21 mouse cellular contexts compared by ENCODE assay signal in the genomic region with DNA sequence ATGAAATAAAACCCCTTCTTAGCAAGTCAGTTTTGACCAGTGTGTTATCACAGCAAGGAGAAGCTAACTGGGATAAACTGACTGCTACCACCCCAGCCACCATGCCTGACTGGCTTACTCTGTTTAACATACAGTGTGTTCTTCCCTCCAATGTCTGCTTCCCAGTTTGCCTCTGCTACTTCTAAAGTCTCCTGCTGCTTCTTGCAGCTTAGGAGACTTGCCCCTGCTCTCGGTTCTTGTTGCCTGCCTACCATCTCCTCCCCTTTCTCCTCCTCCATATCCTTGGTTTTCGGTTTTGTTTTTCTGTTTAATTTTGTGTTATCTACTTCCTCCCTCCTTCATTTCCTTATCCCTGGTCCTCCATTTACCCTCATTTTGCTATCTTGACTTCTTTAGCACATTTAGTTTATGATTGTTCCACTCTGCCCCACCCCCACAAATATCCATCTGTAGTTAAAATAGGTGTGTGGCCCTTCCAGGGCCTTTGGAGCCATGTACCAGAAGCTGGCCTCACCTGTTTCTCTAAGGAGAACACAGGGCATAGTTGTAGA.
DNase-seq lines count a peak whose midpoint lies in the region; ATAC-seq and TF ChIP-seq lines count a peak whose summit lies in the region.
"Had no signal": no experiment of that assay in that cellular context is flagged by ENCODE, and none has a peak within 500 bp of the region (broad histone marks: within the 10 kb centered on the region; RNA-seq: fewer than 3 reads in every experiment).

No protein-coding gene starts in this region.

- no peaks in the 10 kb centered on the region for H3K27me3 ChIP-seq in heart, embryonic 10.5 days (ENCODE audit: insufficient read depth, poor library complexity, severe bottlenecking)
- H3K27me3 ChIP-seq in liver, embryonic 11.5 days (replicated peaks; ENCODE audit: control insufficient read depth, insufficient read depth, low read length): no peaks in the 10 kb centered on the region
- H3K27me3 ChIP-seq in heart, embryonic 16.5 days (ENCODE audit: control insufficient read depth, insufficient read depth, low read length): no peaks in the 10 kb centered on the region
- no peaks in the 10 kb centered on the region for H3K27me3 ChIP-seq in small intestine, adult 2 months (ENCODE audit: control insufficient read depth, insufficient read depth, low read length)
- H3K27me3 ChIP-seq in forebrain, embryonic 14.5 days (replicated peaks; ENCODE audit: control insufficient read depth, insufficient read depth, low read length): no peaks in the 10 kb centered on the region
- H3K27me3 ChIP-seq in thymus, adult 2 months (ENCODE audit: control insufficient read depth, insufficient read depth, low read length): no peaks in the 10 kb centered on the region
- H3K27me3 ChIP-seq: embryonic facial prominence, embryonic 12.5 days; forebrain, embryonic 15.5 days had no signal

- no peak for TF ChIP-seq CTCF in small intestine, adult 2 months (IDR thresholded peaks at IDR 0.05; ENCODE audit: extremely low read depth, insufficient read length, insufficient replicate concordance, low read depth, low read length)
- no peak for TF ChIP-seq CTCF in thymus, adult 2 months (IDR thresholded peaks at IDR 0.05; ENCODE audit: borderline replicate concordance, control insufficient read depth, extremely low read depth, insufficient read depth, low read length, poor library complexity)

- no peaks in the 10 kb centered on the region for H3K36me3 ChIP-seq in heart, embryonic 10.5 days
- H3K36me3 ChIP-seq in liver, embryonic 11.5 days (ENCODE audit: control insufficient read depth, insufficient read depth, low read length): no peaks in the 10 kb centered on the region
- no peaks in the 10 kb centered on the region for H3K36me3 ChIP-seq in heart, embryonic 16.5 days (ENCODE audit: control insufficient read depth, insufficient read depth)
- H3K36me3 ChIP-seq in small intestine, adult 2 months (ENCODE audit: control insufficient read depth, insufficient read depth, low read length): no peaks in the 10 kb centered on the region
- no peaks in the 10 kb centered on the region for H3K36me3 ChIP-seq in forebrain, embryonic 14.5 days (ENCODE audit: control insufficient read depth, insufficient read depth, low read length)
- no peaks in the 10 kb centered on the region for H3K36me3 ChIP-seq in thymus, adult 2 months (ENCODE audit: control insufficient read depth, insufficient read depth, low read length)
- H3K36me3 ChIP-seq: embryonic facial prominence, embryonic 12.5 days; forebrain, embryonic 15.5 days; hindbrain, embryonic 10.5 days had no signal

- H3K9me3 ChIP-seq in heart, embryonic 10.5 days: no peaks in the 10 kb centered on the region
- H3K9me3 ChIP-seq in liver, embryonic 11.5 days (ENCODE audit: control insufficient read depth, low read length): no peaks in the 10 kb centered on the region
- H3K9me3 ChIP-seq in heart, embryonic 16.5 days (replicated peaks; ENCODE audit: control insufficient read depth, low read length): no peaks in the 10 kb centered on the region
- no peaks in the 10 kb centered on the region for H3K9me3 ChIP-seq in forebrain, embryonic 14.5 days (replicated peaks; ENCODE audit: control insufficient read depth, low read length)
- H3K9me3 ChIP-seq: embryonic facial prominence, embryonic 12.5 days; forebrain, embryonic 15.5 days; hindbrain, embryonic 10.5 days had no signal

- H3K27ac ChIP-seq in heart, embryonic 10.5 days: peak overlapping the region; percentile 53; the same call in 1 of the 2 replicates
- no peak overlapping the region for H3K27ac ChIP-seq in liver, embryonic 11.5 days (ENCODE audit: low read depth, low read length)
- H3K27ac ChIP-seq in heart, embryonic 16.5 days (ENCODE audit: low read length): 0 out of 2 replicates have a peak overlapping the region, but pooled peaks have one; percentile 47
- peak overlapping the region; percentile 82 for H3K27ac ChIP-seq in small intestine, adult 2 months (ENCODE audit: insufficient read depth, low read depth, low read length)
- no peak overlapping the region for H3K27ac ChIP-seq in forebrain, embryonic 14.5 days (ENCODE audit: low read depth, low read length)
- no peak overlapping the region for H3K27ac ChIP-seq in thymus, adult 2 months (ENCODE audit: control insufficient read depth, insufficient read depth, low read length)
- H3K27ac ChIP-seq: embryonic facial prominence, embryonic 12.5 days; forebrain, embryonic 15.5 days; hindbrain, embryonic 10.5 days had no signal

- H3K4me3 ChIP-seq in heart, embryonic 10.5 days: no peak overlapping the region
- no peak overlapping the region for H3K4me3 ChIP-seq in liver, embryonic 11.5 days (ENCODE audit: low read depth, low read length)
- H3K4me3 ChIP-seq in heart, embryonic 16.5 days (ENCODE audit: low read length): no peak overlapping the region
- H3K4me3 ChIP-seq in small intestine, adult 2 months (ENCODE audit: low read depth, low read length): no peak overlapping the region
- H3K4me3 ChIP-seq in forebrain, embryonic 14.5 days (ENCODE audit: low read depth, low read length): no peak overlapping the region
- no peak overlapping the region for H3K4me3 ChIP-seq in thymus, adult 2 months (ENCODE audit: control insufficient read depth, insufficient read depth, low read length)
- H3K4me3 ChIP-seq: embryonic facial prominence, embryonic 12.5 days; forebrain, embryonic 15.5 days; hindbrain, embryonic 10.5 days had no signal

- DNase-seq in heart, embryonic 10.5 days (ENCODE audit: low spot score): no peak
- DNase-seq in heart, postnatal 25 days (ENCODE audit: low spot score): no peak
- DNase-seq in liver, embryonic 11.5 days (ENCODE audit: low spot score): peak; percentile 21
- no peak for DNase-seq in liver
- no peak for DNase-seq in forebrain, embryonic 14.5 days (ENCODE audit: low spot score)
- DNase-seq in thymus, adult 2 months: no peak
- DNase-seq: adrenal gland, adult 8-10 months; B cell, adult 2 months; cerebellum, adult 9-10 months; gastrocnemius, postnatal 36 days; kidney, postnatal 14 days; left cerebral cortex, postnatal 4 days; lung, adult 2 months; lung, postnatal 4 days; thymus, postnatal 14 days had no signal

- intact Hi-C loops in heart, postnatal 25 days (cut with DNase I): loop anchor here (5.0 kb wide), 1 partner anchor 53 kb away; no protein-coding TSS in a partner anchor

- no peak for TF ChIP-seq POLR2A in small intestine, adult 2 months (IDR thresholded peaks at IDR 0.05; ENCODE audit: low read depth, low read length)
- TF ChIP-seq POLR2A in thymus, adult 2 months (IDR thresholded peaks at IDR 0.05; ENCODE audit: control insufficient read depth, extremely low read depth, insufficient read depth, low read length, poor library complexity): no peak

- H3K4me2 ChIP-seq in liver, embryonic 11.5 days: no peak overlapping the region
- H3K4me2 ChIP-seq in heart, embryonic 16.5 days (ENCODE audit: low read depth, low read length): no peak overlapping the region
- no peak overlapping the region for H3K4me2 ChIP-seq in forebrain, embryonic 14.5 days (ENCODE audit: low read length)
- H3K4me2 ChIP-seq: embryonic facial prominence, embryonic 12.5 days; forebrain, embryonic 15.5 days; midbrain, embryonic 11.5 days had no signal

- H3K9ac ChIP-seq in liver, embryonic 11.5 days (ENCODE audit: low read depth, low read length): no peak overlapping the region
- no peak overlapping the region for H3K9ac ChIP-seq in heart, embryonic 16.5 days (ENCODE audit: low read length)
- H3K9ac ChIP-seq in forebrain, embryonic 14.5 days (ENCODE audit: low read length): no peak overlapping the region
- H3K9ac ChIP-seq: embryonic facial prominence, embryonic 12.5 days; forebrain, embryonic 15.5 days had no signal

- 45% methylated on average over 2 of the region's 2 CpGs for WGBS in heart, embryonic 10.5 days
- WGBS in liver, embryonic 11.5 days: 43% methylated on average over 2 of the region's 2 CpGs
- 57% methylated on average over 2 of the region's 2 CpGs for WGBS in heart, embryonic 16.5 days
- WGBS in small intestine, adult 2 months: 23% methylated on average over 2 of the region's 2 CpGs
- WGBS in forebrain, embryonic 14.5 days: 52% methylated on average over 2 of the region's 2 CpGs
- 88% methylated on average over 2 of the region's 2 CpGs for WGBS in thymus, adult 2 months

- H3K4me1 ChIP-seq in heart, embryonic 10.5 days: peaks cover 13% of the 10 kb centered on the region
- peaks cover 7% of the 10 kb centered on the region for H3K4me1 ChIP-seq in liver, embryonic 11.5 days (replicated peaks; ENCODE audit: control insufficient read depth, insufficient read depth, low read length)
- H3K4me1 ChIP-seq in heart, embryonic 16.5 days (ENCODE audit: control insufficient read depth, insufficient read depth, low read length): 0 out of 2 replicates have a peak, but pooled peaks cover 3% of the 10 kb centered on the region
- peaks cover 28% of the 10 kb centered on the region for H3K4me1 ChIP-seq in small intestine, adult 2 months (ENCODE audit: control insufficient read depth, insufficient read depth, insufficient read length, low read length)
- H3K4me1 ChIP-seq in forebrain, embryonic 14.5 days (ENCODE audit: control insufficient read depth, insufficient read depth, low read length): peaks cover 2% of the 10 kb centered on the region; the same call in 1 of the 2 replicates
- H3K4me1 ChIP-seq in thymus, adult 2 months (replicated peaks; ENCODE audit: control insufficient read depth, insufficient read depth, low read length): no peaks in the 10 kb centered on the region

- ATAC-seq in liver, embryonic 11.5 days (replicated peaks; ENCODE audit: low FRiP score): no peak
- no peak for ATAC-seq in heart, embryonic 16.5 days (replicated peaks; ENCODE audit: extremely low read depth, insufficient read depth, low FRiP score)
- no peak for ATAC-seq in forebrain, embryonic 14.5 days
- ATAC-seq: forebrain, embryonic 15.5 days had no signal

Comparison
In these comparisons a context has a peak if more than half of its experiments do, and no peak if none do; other contexts are left out.
1. H3K27ac ChIP-seq: peak in heart, embryonic 10.5 days (single experiment), heart, embryonic 16.5 days (single experiment) and small intestine, adult 2 months (single experiment); none in liver, embryonic 11.5 days (single experiment), forebrain, embryonic 14.5 days (single experiment) and thymus, adult 2 months (single experiment).